Mouse (Mus musculus) heart, adult 2 months (tissue): Measurements from ENCODE around the gene Psmd3. TPM values are rescaled to one million over a fixed set of nuclear protein-coding genes. Genes with fewer than 3 reads are reported as not detected.
A peak's percentile ranks its signal among the peaks of the same experiment; 100 is the strongest.

Source experiments
- DNase-seq, 2 experiments: peaks; one replicate each; pipeline ENCODE4 v3.0.0; 2021
- H3K27ac ChIP-seq: fragments of 200-600 bp; 2 replicates; pipeline ENCODE4 v1.8.1; 2022
- H3K27me3 ChIP-seq: fragments of 200-500 bp; 2 replicates; pipeline ENCODE4 v1.6.1; 2012; ENCODE audit warnings: mild to moderate bottlenecking, low read length, inconsistent platforms, mixed read lengths; ENCODE audit not compliant: control insufficient read depth, insufficient read depth
- H3K36me3 ChIP-seq: fragments of 200-500 bp; 2 replicates; pipeline ENCODE4 v1.6.1; 2012; ENCODE audit warnings: low read length, inconsistent platforms; ENCODE audit not compliant: control insufficient read depth, insufficient read depth
- H3K4me1 ChIP-seq: fragments of 200-500 bp; 2 replicates; pipeline ENCODE4 v1.6.1; 2011; ENCODE audit warnings: low read length; ENCODE audit not compliant: control insufficient read depth, insufficient read depth
- H3K4me3 ChIP-seq: fragments of 200-600 bp; 2 replicates; pipeline ENCODE4 v1.8.1; 2022
- H3K79me2 ChIP-seq: fragments of 200-500 bp; replicated peaks from 2 replicates; pipeline ENCODE4 v1.6.1; 2012; ENCODE audit warnings: mild to moderate bottlenecking, inconsistent platforms, low read length, moderate library complexity, mixed read lengths; ENCODE audit not compliant: control insufficient read depth, insufficient read depth
- H3K9ac ChIP-seq: fragments of 200-500 bp; 2 replicates; pipeline ENCODE4 v1.6.1; 2012; ENCODE audit warnings: low read depth, mild to moderate bottlenecking, control low read depth, inconsistent platforms, low read length, mixed read lengths
- CTCF ChIP-seq: fragments of 200-600 bp; IDR thresholded peaks from 2 replicates; pipeline ENCODE4 v1.8.1; 2022; ENCODE audit warnings: antibody characterized with exemption, mild to moderate bottlenecking, moderate library complexity
- EP300 ChIP-seq: fragments of 200-500 bp; IDR thresholded peaks from 2 replicates; pipeline ENCODE4 v1.6.1; 2011; ENCODE audit warnings: low read depth, low read length, control low read depth; ENCODE audit not compliant: insufficient read depth
- POLR2A ChIP-seq: fragments of 200-500 bp; IDR thresholded peaks from 2 replicates; pipeline ENCODE4 v1.6.1; 2011; ENCODE audit warnings: mild to moderate bottlenecking, low read depth, low read length, control low read depth; ENCODE audit not compliant: insufficient read depth
- WGBS: fragments of 180-500 bp; shearing (Covaris S2); methylation state at CpG from one replicate; pipeline ENCODE4 v1.1.7; 2018; 5-methylcytosine and 5-hydroxymethylcytosine counted together
- intact Hi-C: fragments of 180-260 bp; cut with DNase I; formaldehyde crosslinking; loops from one replicate; pipeline ENCODE4 v1.15.1; 2025
- polyA plus RNA-seq: library from polyadenylated mRNA; depleted of rRNA; stranded (reverse); fragments of >200 nt; gene quantifications from 2 replicates; pipeline ENCODE4 v1.2.3, GENCODE M21; 2012
- total RNA-seq, 2 experiments: library from RNA; stranded (reverse); gene quantifications; 2 replicates each; pipeline ENCODE4 v1.2.3; 2021

The Psmd3 gene
- total and polyA plus RNA-seq, 3 experiments, result 89.5 to 144 (median 105) TPM

DNA sequence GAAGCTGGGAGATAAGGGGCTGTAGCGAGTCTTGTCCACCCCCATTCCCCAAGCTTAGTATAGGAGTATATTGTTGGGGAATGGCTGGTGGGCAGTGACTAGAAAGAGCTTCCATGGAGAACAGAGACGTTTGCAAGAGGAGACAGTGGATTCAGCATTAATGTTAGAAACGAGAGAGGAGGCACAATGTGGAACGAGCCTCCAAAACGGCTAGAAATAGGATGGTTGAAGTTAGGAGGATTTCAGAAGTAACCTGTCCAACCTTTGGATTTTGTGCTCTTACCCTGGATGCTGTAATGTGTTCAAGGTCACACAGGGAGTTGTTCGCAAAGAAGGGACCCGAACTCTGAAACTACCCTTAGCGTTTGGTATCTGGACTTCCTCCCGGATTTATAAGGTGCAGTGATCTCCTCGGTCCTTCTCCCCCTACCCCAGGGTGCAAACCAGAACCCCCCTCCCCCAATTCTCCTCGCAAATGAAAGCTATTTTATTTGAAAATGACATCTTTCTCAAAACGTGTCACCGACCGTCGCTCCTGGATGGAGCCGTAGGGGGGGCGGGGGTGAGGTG is 58.8 kb downstream of the Psmd3 start:
- Histone ChIP-seq H3K36me3 (peaks cover 5% of the 10 kb centered on the region; the same call in 1 of the 2 replicates), H3K9ac (peak overlapping the region; percentile 73), H3K4me3 (peak overlapping the region; percentile 100), H3K27me3 (no peaks in the 10 kb centered on the region), H3K4me1 (peaks cover 18% of the 10 kb centered on the region), H3K27ac (peak overlapping the region; percentile 100), H3K79me2 (peaks cover 7% of the 10 kb centered on the region; the same call in 1 of the 2 replicates)
- WGBS, result 1% methylated on average over 17 of the region's 17 CpGs
- intact Hi-C loops, result loop anchor here (1.0 to 2.0 kb wide), 3 partner anchors 14 to 46 kb away; no protein-coding TSS in a partner anchor
- no peak for DNase-seq
- TF ChIP-seq EP300 (no peak), CTCF (no peak), POLR2A (no peak)

DNA sequence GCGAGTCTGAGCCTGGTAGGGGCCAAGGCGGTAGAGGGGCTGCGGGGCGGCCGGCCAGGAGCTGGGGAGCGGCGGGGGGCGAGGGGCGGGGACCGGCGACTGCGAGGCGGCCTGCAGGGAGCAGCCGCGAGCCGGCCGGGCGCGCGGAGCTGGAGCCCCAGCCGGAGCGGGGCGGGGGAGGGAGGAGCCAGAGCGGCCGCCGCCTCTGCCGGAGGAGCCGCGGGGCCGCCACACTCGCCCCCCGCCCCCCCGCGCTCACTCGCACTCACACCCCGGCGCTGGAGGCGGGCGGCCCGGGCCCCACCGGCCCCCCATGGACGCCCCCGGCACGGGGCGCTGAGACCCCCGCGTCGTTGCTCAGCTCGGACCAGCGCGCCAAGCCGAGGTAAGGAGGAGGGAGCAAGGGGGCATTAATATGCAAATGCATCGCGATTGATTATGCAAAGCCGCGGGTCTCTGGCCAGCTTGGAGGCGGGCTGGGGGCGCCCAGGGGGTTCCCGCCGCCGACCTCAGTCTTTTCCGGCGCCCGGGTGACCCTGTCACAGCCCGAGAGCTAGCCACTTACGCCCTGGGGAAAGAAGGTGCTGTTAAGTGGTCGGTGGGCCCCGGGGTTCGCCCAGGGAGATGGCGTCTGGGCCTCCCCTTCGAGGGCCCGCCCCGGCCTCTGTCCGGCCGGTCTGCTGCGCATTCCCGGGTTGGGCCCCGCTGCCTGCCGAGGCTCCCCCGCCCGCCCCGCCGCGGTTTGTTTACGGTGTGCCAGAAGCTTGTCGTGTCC is 59.5 kb downstream of the Psmd3 start:
- Histone ChIP-seq H3K27me3 (no peaks in the 10 kb centered on the region), H3K4me1 (peaks cover 24% of the 10 kb centered on the region), H3K79me2 (peaks cover 7% of the 10 kb centered on the region; the same call in 1 of the 2 replicates), H3K4me3 (peak overlapping the region; percentile 100), H3K27ac (peak overlapping the region; percentile 100), H3K9ac (peak overlapping the region; percentile 99), H3K36me3 (peaks cover 5% of the 10 kb centered on the region; the same call in 1 of the 2 replicates)
- intact Hi-C loops, result loop anchor here (1.0 to 2.0 kb wide), 3 partner anchors 13 to 45 kb away; no protein-coding TSS in a partner anchor
- peak; percentile 91 to 92 for DNase-seq
- WGBS, result 2% methylated on average over 79 of the region's 86 CpGs
- TF ChIP-seq EP300, result no peak
- TF ChIP-seq CTCF, result peak; percentile 63
- TF ChIP-seq POLR2A, result no peak

DNA sequence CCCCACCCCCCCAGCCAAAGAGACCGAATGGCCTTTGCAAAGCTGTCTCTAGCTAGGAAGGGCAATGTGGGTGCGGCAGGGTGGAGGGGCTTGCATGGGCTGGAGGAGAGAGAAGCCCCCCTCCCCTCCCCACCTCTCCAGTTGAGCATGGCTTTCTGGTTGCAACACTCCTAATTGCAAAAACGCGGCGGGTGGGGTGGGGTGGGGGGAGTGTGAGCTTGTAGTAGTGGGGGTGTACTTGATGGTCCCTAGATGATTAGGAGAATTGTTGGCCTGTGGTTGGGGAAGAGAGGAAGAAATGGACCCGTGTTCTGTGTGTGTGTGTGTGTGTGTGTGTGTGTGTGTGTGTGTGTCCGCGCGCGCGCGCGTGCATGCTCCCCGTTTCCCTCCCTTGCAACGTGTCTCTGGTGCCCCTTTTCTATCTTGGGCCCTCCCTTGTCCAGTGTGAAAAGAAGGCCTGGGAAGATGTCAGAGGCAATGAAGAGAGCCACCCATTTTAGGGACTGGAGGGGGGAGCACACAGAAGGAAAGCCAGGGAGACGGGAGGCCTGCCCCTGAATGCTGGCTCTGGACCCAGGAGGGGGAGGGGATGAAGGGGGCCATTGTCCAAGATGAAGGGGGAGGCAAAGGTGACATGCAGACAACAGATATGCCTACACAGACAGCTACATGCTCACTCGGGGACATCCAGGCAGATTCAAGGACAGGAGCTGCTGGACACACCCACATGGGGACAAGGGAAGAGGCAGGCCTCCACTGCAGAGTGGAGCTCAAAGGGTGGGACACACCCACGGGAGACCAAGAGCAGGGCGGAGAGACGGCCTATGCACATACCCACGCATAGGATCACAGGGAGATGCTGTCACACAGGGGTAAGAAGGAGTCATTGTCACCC is 60.3 kb downstream of the Psmd3 start:
- no peak for TF ChIP-seq CTCF
- 0 out of 2 replicates have a peak, but pooled peaks have one; percentile 13 for TF ChIP-seq EP300
- peak; percentile 58 for TF ChIP-seq POLR2A
- Histone ChIP-seq H3K36me3 (peaks cover 5% of the 10 kb centered on the region; the same call in 1 of the 2 replicates), H3K4me3 (peak overlapping the region; percentile 100), H3K9ac (peak overlapping the region; percentile 99), H3K4me1 (peaks cover 30% of the 10 kb centered on the region), H3K79me2 (peaks cover 7% of the 10 kb centered on the region; the same call in 1 of the 2 replicates), H3K27me3 (no peaks in the 10 kb centered on the region), H3K27ac (peak overlapping the region; percentile 100)
- WGBS, result 0% methylated on average over 21 of the region's 21 CpGs
- intact Hi-C loops, result no loop called here
- DNase-seq, result peak; percentile 65 to 71

DNA sequence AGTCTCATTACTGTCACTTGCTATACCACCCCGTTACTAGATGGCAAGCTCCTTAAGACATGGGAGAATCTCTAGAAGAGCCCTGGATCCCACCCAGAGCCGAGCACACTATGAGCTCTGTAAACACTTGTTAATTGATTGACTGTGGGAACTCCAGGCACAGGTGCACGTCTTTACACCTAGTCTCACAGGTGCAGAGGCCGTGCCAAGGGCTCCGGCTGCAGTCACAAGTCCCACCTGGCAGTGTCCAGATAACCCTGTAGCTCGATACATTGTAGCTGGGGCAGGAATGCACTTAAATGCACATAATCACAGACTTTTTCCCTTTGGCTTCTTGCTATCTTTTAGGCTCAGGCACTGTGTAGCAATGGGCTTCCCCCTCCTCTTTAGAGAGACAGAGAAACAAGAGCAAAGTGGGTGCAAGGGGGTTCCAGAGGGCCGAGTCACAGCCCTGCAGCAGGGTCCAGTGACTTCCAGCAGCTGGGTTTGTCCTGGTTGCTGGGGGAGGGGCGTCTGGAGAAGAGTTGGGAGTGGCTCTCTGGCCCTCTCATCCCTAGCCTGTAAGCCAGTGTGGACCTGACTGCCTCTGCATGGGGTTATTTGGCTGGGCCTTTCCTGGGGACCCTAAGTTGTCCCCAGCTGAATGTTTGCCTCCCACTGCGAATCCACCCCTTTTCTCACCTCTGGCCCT is 61.4 kb downstream of the Psmd3 start:
- WGBS, result 7% methylated on average over 9 of the region's 9 CpGs
- H3K36me3 ChIP-seq, result peaks cover 5% of the 10 kb centered on the region; the same call in 1 of the 2 replicates
- TF ChIP-seq CTCF (no peak), POLR2A (0 out of 2 replicates have a peak, but pooled peaks have one; percentile 22), EP300 (no peak)
- H3K27ac ChIP-seq, result peak overlapping the region; percentile 100
- H3K4me3 ChIP-seq, result peak overlapping the region; percentile 100
- H3K9ac ChIP-seq, result peak overlapping the region; percentile 53
- no peaks in the 10 kb centered on the region for H3K27me3 ChIP-seq
- H3K4me1 ChIP-seq, result peaks cover 40% of the 10 kb centered on the region
- peaks cover 7% of the 10 kb centered on the region; the same call in 1 of the 2 replicates for H3K79me2 ChIP-seq
- DNase-seq, result peak; percentile 72 to 77
- intact Hi-C loops, result no loop called here
